Mouse (Mus musculus) layer of hippocampus, postnatal 10 days (tissue): ENCODE measurements around the gene Lgr6. TPM values are rescaled to one million over a fixed set of nuclear protein-coding genes. Genes with fewer than 3 reads are reported as not detected.

Experiments
- DNase-seq, 2 experiments: peaks; one replicate each; pipeline ENCODE4 v3.0.0; 2021; ENCODE audit warnings: low spot score in 2 of 2
- total RNA-seq, 2 experiments: library from RNA; stranded (reverse); gene quantifications; 2 replicates each; pipeline ENCODE4 v1.2.3; 2021

Lgr6 gene
- total RNA-seq, 2 experiments from 2014 or later = 1.4 to 1.8 TPM

GRCm38 (mm10) chr1:134965430-134965829 is 139.6 kb downstream of the Lgr6 start:
- DNase-seq = no peak

GRCm38 (mm10) chr1:134962821-134963220 is 142.3 kb downstream of the Lgr6 start:
- no peak for DNase-seq

GRCm38 (mm10) chr1:134962053-134962803 is 142.8 kb downstream of the Lgr6 start, which contains the start of gene Ube2t:
Gene Ube2t, plus strand, starts transcription at chr1:134962565.
- DNase-seq = peak; percentile 93 to 96

GRCm38 (mm10) chr1:134960634-134961033 is 144.4 kb downstream of the Lgr6 start:
- DNase-seq = no peak

- DNase-seq = peak; percentile 95 to 96
These were observed 149.4 kb downstream of the Lgr6 start, which contains the start of gene Ppp1r12b for GRCm38 (mm10) chr1:134955637-134956176. Gene Ppp1r12b, minus strand, starts transcription at chr1:134955942.

GRCm38 (mm10) chr1:134955050-134955636 is 149.9 kb downstream of the Lgr6 start:
- DNase-seq = no peak

GRCm38 (mm10) chr1:134949946-134950345 is 155.1 kb downstream of the Lgr6 start:
- DNase-seq = no peak

GRCm38 (mm10) chr1:134947590-134947989 is 157.5 kb downstream of the Lgr6 start:
- no peak for DNase-seq

- DNase-seq = no peak
These were observed 162.2 kb downstream of the Lgr6 start for GRCm38 (mm10) chr1:134942898-134943297.

- no peak for DNase-seq
These were observed 164.2 kb downstream of the Lgr6 start for GRCm38 (mm10) chr1:134940863-134941262.

- no peak for DNase-seq
These were observed 166.8 kb downstream of the Lgr6 start for GRCm38 (mm10) chr1:134938233-134938632.

GRCm38 (mm10) chr1:134936335-134936734 is 168.7 kb downstream of the Lgr6 start:
- no peak for DNase-seq

Other genes with a start within 250 kb of the Lgr6 start
- 10 to 100 TPM; 64.2 to 70.2 TPM for gene Ppp1r12b, start 149.3 kb downstream of the Lgr6 start, total RNA-seq
- gene Ube2t, start 142.7 kb downstream of the Lgr6 start, total RNA-seq = 1 to 10 TPM; 2.1 to 4.2 TPM
- gene Ptpn7, start 27.4 kb upstream of the Lgr6 start, total RNA-seq = under 1 TPM; 0.11 to 0.14 TPM
- 100 to 1,000 TPM; 393 to 420 TPM for gene Arl8a, start 41.5 kb upstream of the Lgr6 start, total RNA-seq
- gene Gpr37l1, start 62.4 kb upstream of the Lgr6 start, total RNA-seq = 100 to 1,000 TPM; 120 to 129 TPM
- not detected for gene Elf3, start 153.3 kb upstream of the Lgr6 start, total RNA-seq
- 10 to 100 TPM; 52.2 to 54.7 TPM for gene Rnpep, start 178.8 kb upstream of the Lgr6 start, total RNA-seq
- gene Timm17a, start 208.5 kb upstream of the Lgr6 start, total RNA-seq = 100 to 1,000 TPM; 154 to 163 TPM
- under 1 TPM; 0.30 to 0.62 TPM for gene Lmod1, start 219.5 kb upstream of the Lgr6 start, total RNA-seq